Comparison of ENCODE assay signal across 8 mouse cellular contexts in genomic region chr12:112671891-112672290, GRCm38 (mm10). TPM values are rescaled to one million over a fixed set of nuclear protein-coding genes. Genes with fewer than 3 reads are reported as not detected.
DNase-seq lines count a peak whose midpoint lies in the region; ATAC-seq and TF ChIP-seq lines count a peak whose summit lies in the region.

No protein-coding gene starts in this region.

- no peaks in the 10 kb centered on the region for H3K9me3 ChIP-seq in neural tube, embryonic 11.5 days (ENCODE audit: control insufficient read depth, low read length)
- H3K9me3 ChIP-seq in liver, embryonic 14.5 days (ENCODE audit: control insufficient read depth, low read length), result no peaks in the 10 kb centered on the region

- peak overlapping the region; percentile 96 for H3K4me2 ChIP-seq in neural tube, embryonic 11.5 days (ENCODE audit: low read depth)
- peak overlapping the region; percentile 94 for H3K4me2 ChIP-seq in liver, embryonic 14.5 days (ENCODE audit: low read depth)

- peak; percentile 34 for DNase-seq in CD4-positive, CD25-positive, alpha-beta regulatory T cell, adult 2 months (ENCODE audit: low read depth, low spot score)
- peak; percentile 48 for DNase-seq in neural tube, embryonic 11.5 days (ENCODE audit: low spot score)
- DNase-seq in neural tube, embryonic 10.5 days (ENCODE audit: extremely low spot score, low spot score), result no peak
- no peak for DNase-seq in liver, embryonic 14.5 days (ENCODE audit: low read depth in 3 of 3, low spot score in 3 of 3)
- no peak for DNase-seq in gastrocnemius, adult 18-20 months (ENCODE audit: low spot score)
- DNase-seq in layer of hippocampus, adult 11-12 months (ENCODE audit: low spot score), result no peak
- no peak for DNase-seq in kidney, adult 9 months

- peaks cover 31% of the 10 kb centered on the region for H3K4me1 ChIP-seq in neural tube, embryonic 11.5 days (ENCODE audit: control insufficient read depth, insufficient read depth, low read length)
- peaks cover 23 to 24% of the 10 kb centered on the region in 2 experiments for H3K4me1 ChIP-seq in liver, embryonic 14.5 days (replicated peaks; ENCODE audit: control insufficient read depth in 2 of 2, insufficient read depth in 2 of 2, low read length in 1 of 2)

- TF ChIP-seq CTCF in liver, embryonic 14.5 days (IDR thresholded peaks at IDR 0.05; ENCODE audit: low read depth), result peak; percentile 47

- no peak for TF ChIP-seq EP300 in liver, embryonic 14.5 days (IDR thresholded peaks at IDR 0.05; ENCODE audit: low read depth)

- H3K4me3 ChIP-seq in neural tube, embryonic 11.5 days (ENCODE audit: low read depth, low read length), result no peak overlapping the region; the same call in 1 of the 2 replicates
- H3K4me3 ChIP-seq in liver, embryonic 14.5 days (ENCODE audit: insufficient read depth in 1 of 2, low read depth in 2 of 2, low read length in 2 of 2), result no peak overlapping the region

- no peaks in the 10 kb centered on the region for H3K27me3 ChIP-seq in neural tube, embryonic 11.5 days (ENCODE audit: control insufficient read depth, insufficient read depth, low read length)
- H3K27me3 ChIP-seq in liver, embryonic 14.5 days (ENCODE audit: control insufficient read depth, insufficient read depth, low read length), result peaks cover under 1% of the 10 kb centered on the region; the same call in 1 of the 2 replicates

- H3K9ac ChIP-seq in neural tube, embryonic 11.5 days (ENCODE audit: low read length), result peak overlapping the region; percentile 99
- no peak overlapping the region for H3K9ac ChIP-seq in liver, embryonic 14.5 days (replicated peaks)

- peaks cover 20% of the 10 kb centered on the region for H3K36me3 ChIP-seq in neural tube, embryonic 11.5 days (ENCODE audit: control insufficient read depth, insufficient read depth, low read length)
- H3K36me3 ChIP-seq in liver, embryonic 14.5 days (replicated peaks; ENCODE audit: control insufficient read depth, insufficient read depth, low read depth), result no peaks in the 10 kb centered on the region; the same call in 1 of the 2 replicates

- no peak for ATAC-seq in CD4-positive, CD25-positive, alpha-beta regulatory T cell, adult 4 months
- no peak for ATAC-seq in neural tube, embryonic 11.5 days (ENCODE audit: insufficient read depth, low FRiP score, low TSS enrichment)
- no peak for ATAC-seq in liver, embryonic 14.5 days (ENCODE audit: insufficient read depth)

- WGBS in neural tube, embryonic 11.5 days, result 84% methylated on average over 7 of the region's 7 CpGs
- WGBS in liver, embryonic 14.5 days (ENCODE audit: insufficient replicate concordance), result 73% methylated on average over 7 of the region's 7 CpGs

- H3K27ac ChIP-seq in neural tube, embryonic 11.5 days (ENCODE audit: low read depth, low read length), result no peak overlapping the region
- no peak overlapping the region for H3K27ac ChIP-seq in liver, embryonic 14.5 days

RNA-seq across cellular contexts. Expression of gene Akt1, which starts 2.8 kb away (rescaled TPM):
- 10 to 100 TPM; 14.6 to 18.4 TPM for polyA plus RNA-seq in CD4-positive, CD25-positive, alpha-beta regulatory T cell, adult 4 months (2017; shearing (Covaris generic))
- 124 and 126 TPM in 2 replicates for polyA plus RNA-seq in neural tube, embryonic 11.5 days (2014; fragmentation: Nextera tagmentation; extraction: Ambion mirVana)
- polyA plus RNA-seq in liver, embryonic 14.5 days (2012; rRNA removed), result 33.6 and 41.2 TPM in 2 replicates
- polyA plus RNA-seq in liver, embryonic 14.5 days (2014; fragmentation: Nextera tagmentation; extraction: Ambion mirVana), result 9.9 and 17.2 TPM in 2 replicates
- total RNA-seq in gastrocnemius, adult 18-20 months (2021), result 10 to 100 TPM; 44.7 to 49.5 TPM

RNA-seq across cellular contexts. Expression of gene Zbtb42, which starts 6.7 kb away (rescaled TPM):
- polyA plus RNA-seq in CD4-positive, CD25-positive, alpha-beta regulatory T cell, adult 4 months (2017; shearing (Covaris generic)), result 1 to 10 TPM; 2.8 to 2.9 TPM
- 4.4 and 6.7 TPM in 2 replicates for polyA plus RNA-seq in neural tube, embryonic 11.5 days (2014; fragmentation: Nextera tagmentation; extraction: Ambion mirVana)
- 0.69 and 0.74 TPM in 2 replicates for polyA plus RNA-seq in liver, embryonic 14.5 days (2012; rRNA removed)
- 0.64 and 1.1 TPM in 2 replicates for polyA plus RNA-seq in liver, embryonic 14.5 days (2014; fragmentation: Nextera tagmentation; extraction: Ambion mirVana)
- total RNA-seq in gastrocnemius, adult 18-20 months (2021), result under 1 TPM; 0.59 to 0.90 TPM

RNA-seq across cellular contexts. Expression of gene Siva1, which starts 27.4 kb away (rescaled TPM):
- polyA plus RNA-seq in CD4-positive, CD25-positive, alpha-beta regulatory T cell, adult 4 months (2017; shearing (Covaris generic)), result 10 to 100 TPM; 30.9 to 37.1 TPM
- 217 and 219 TPM in 2 replicates for polyA plus RNA-seq in neural tube, embryonic 11.5 days (2014; fragmentation: Nextera tagmentation; extraction: Ambion mirVana)
- polyA plus RNA-seq in liver, embryonic 14.5 days (2012; rRNA removed), result 64.0 and 70.6 TPM in 2 replicates
- 157 and 165 TPM in 2 replicates for polyA plus RNA-seq in liver, embryonic 14.5 days (2014; fragmentation: Nextera tagmentation; extraction: Ambion mirVana)
- total RNA-seq in gastrocnemius, adult 18-20 months (2021), result 10 to 100 TPM; 21.6 to 22.7 TPM

RNA-seq across cellular contexts. Expression of gene Cep170b, which starts 48.4 kb away (rescaled TPM):
- polyA plus RNA-seq in CD4-positive, CD25-positive, alpha-beta regulatory T cell, adult 4 months (2017; shearing (Covaris generic)), result 1 to 10 TPM; 2.4 to 4.9 TPM
- 10.2 and 10.7 TPM in 2 replicates for polyA plus RNA-seq in neural tube, embryonic 11.5 days (2014; fragmentation: Nextera tagmentation; extraction: Ambion mirVana)
- 3.4 and 4.2 TPM in 2 replicates for polyA plus RNA-seq in liver, embryonic 14.5 days (2012; rRNA removed)
- 1.9 and 2.6 TPM in 2 replicates for polyA plus RNA-seq in liver, embryonic 14.5 days (2014; fragmentation: Nextera tagmentation; extraction: Ambion mirVana)
- 10 to 100 TPM in 1 of 2 experiments, 1 to 10 TPM in 1; 9.0 to 12.8 TPM for total RNA-seq in gastrocnemius, adult 18-20 months (2021)

RNA-seq across cellular contexts. Expression of gene Adssl1, which starts 52.0 kb away (rescaled TPM):
- polyA plus RNA-seq in CD4-positive, CD25-positive, alpha-beta regulatory T cell, adult 4 months (2017; shearing (Covaris generic)), result 1 to 10 TPM; 2.0 to 2.3 TPM
- polyA plus RNA-seq in neural tube, embryonic 11.5 days (2014; fragmentation: Nextera tagmentation; extraction: Ambion mirVana), result 4.6 and 4.7 TPM in 2 replicates
- 3.7 and 5.4 TPM in 2 replicates for polyA plus RNA-seq in liver, embryonic 14.5 days (2012; rRNA removed)
- polyA plus RNA-seq in liver, embryonic 14.5 days (2014; fragmentation: Nextera tagmentation; extraction: Ambion mirVana), result 7.6 and 8.5 TPM in 2 replicates
- 1,000 to 10,000 TPM in 1 of 2 experiments, 100 to 1,000 TPM in 1; 975 to 1,075 TPM for total RNA-seq in gastrocnemius, adult 18-20 months (2021)

Comparison
In these comparisons a context has a peak if more than half of its experiments do, and no peak if none do; other contexts are left out.
1. DNase-seq: peak in CD4-positive, CD25-positive, alpha-beta regulatory T cell, adult 2 months (single experiment) and neural tube, embryonic 11.5 days (single experiment); none in neural tube, embryonic 10.5 days (single experiment), liver, embryonic 14.5 days (0 of 3), gastrocnemius, adult 18-20 months (single experiment), layer of hippocampus, adult 11-12 months (single experiment) and kidney, adult 9 months (single experiment).